Mouse (Mus musculus) CH12.LX (cell line): ENCODE measurements around the gene Slc38a9. TPM values are rescaled to one million over a fixed set of nuclear protein-coding genes. Genes with fewer than 3 reads are reported as not detected.

Experiments
- DNase-seq: peaks from one replicate; pipeline ENCODE4 v3.0.0-alpha.2; 2013; ENCODE audit errors: extremely low read depth
- H3K27ac ChIP-seq: 2 replicates; pipeline ENCODE4 v1.5.1; 2012; ENCODE audit warnings: low read depth, mild to moderate bottlenecking, control low read depth, moderate library complexity; ENCODE audit not compliant: insufficient read depth
- H3K27me3 ChIP-seq: replicated peaks from 2 replicates; pipeline ENCODE3; 2012; ENCODE audit warnings: inconsistent platforms
- H3K36me3 ChIP-seq, 2 experiments: replicated peaks in 1 of 2; 2 replicates each; pipeline versions ENCODE3 to v1.6.1; 2012; ENCODE audit warnings: inconsistent platforms in 1 of 2, low read length in 1 of 2, mild to moderate bottlenecking in 1 of 2, mixed read lengths in 1 of 2, moderate library complexity in 1 of 2; ENCODE audit not compliant: control insufficient read depth in 1 of 2, insufficient read depth in 1 of 2
- H3K4me1 ChIP-seq, 2 experiments: 2 replicates each; pipeline ENCODE4 v1.6.1; 2012; ENCODE audit warnings: inconsistent platforms in 1 of 2, moderate library complexity in 1 of 2; ENCODE audit not compliant: insufficient read depth in 2 of 2, control insufficient read depth in 1 of 2
- H3K4me2 ChIP-seq: 2 replicates; pipeline ENCODE4 v1.6.1; 2012; ENCODE audit warnings: low read depth, mild to moderate bottlenecking, control low read depth; ENCODE audit not compliant: poor library complexity, insufficient read depth, severe bottlenecking
- H3K4me3 ChIP-seq, 3 experiments: fragments of 150-350 bp in 1 of 3; sonication (generic) in 1 of 3; replicated peaks in 1 of 3; 2 replicates each; pipeline versions ENCODE3 to v1.5.1; 2011 to 2012; ENCODE audit warnings: low read depth in 2 of 3, low read length in 2 of 3, mild to moderate bottlenecking in 2 of 3, moderate library complexity in 2 of 3, control low read depth in 1 of 3, improper control_type of control experiment in 1 of 3, inconsistent platforms in 1 of 3, mixed read lengths in 1 of 3; ENCODE audit not compliant: poor library complexity in 1 of 3
- H3K79me2 ChIP-seq: replicated peaks from 2 replicates; pipeline ENCODE4 v1.6.1; 2012; ENCODE audit warnings: mild to moderate bottlenecking, moderate library complexity; ENCODE audit not compliant: control insufficient read depth, poor library complexity, insufficient read depth, severe bottlenecking; ENCODE audit errors: extremely low read depth
- H3K9ac ChIP-seq: 2 replicates; pipeline ENCODE4 v1.6.1; 2012; ENCODE audit warnings: low read depth, mild to moderate bottlenecking, control low read depth, moderate library complexity; ENCODE audit not compliant: insufficient read depth
- H3K9me3 ChIP-seq: replicated peaks from 2 replicates; pipeline ENCODE3; 2012; ENCODE audit warnings: low read length, inconsistent platforms, mixed read lengths
- CHD1 ChIP-seq: IDR thresholded peaks from 2 replicates; pipeline ENCODE4 v1.6.1; 2012; ENCODE audit warnings: low read depth, low read length, improper control_type of control experiment, inconsistent platforms
- CTCF ChIP-seq, 2 experiments: IDR thresholded peaks in 1 of 2; conservative IDR thresholded peaks in 1 of 2; 2 replicates each; pipeline ENCODE4 v1.5.1; 2011 to 2012; ENCODE audit warnings: low read depth in 2 of 2, low read length in 2 of 2, improper control_type of control experiment in 1 of 2, inconsistent platforms in 1 of 2, mild to moderate bottlenecking in 1 of 2, moderate library complexity in 1 of 2
- ELF1 ChIP-seq: IDR thresholded peaks from 2 replicates; pipeline ENCODE4 v1.6.1; 2014; ENCODE audit warnings: low read depth, mild to moderate bottlenecking, inconsistent platforms, low read length, improper control_type of control experiment
- HCFC1 ChIP-seq: IDR thresholded peaks from 2 replicates; pipeline ENCODE4 v1.6.1; 2012; ENCODE audit warnings: low read depth, mild to moderate bottlenecking, inconsistent platforms, low read length, improper control_type of control experiment
- MAFK ChIP-seq: IDR thresholded peaks from 2 replicates; pipeline ENCODE4 v1.6.1; 2011; ENCODE audit warnings: low read length, improper control_type of control experiment; ENCODE audit not compliant: insufficient replicate concordance
- MEF2A ChIP-seq: IDR thresholded peaks from 2 replicates; pipeline ENCODE4 v1.6.1; 2014; ENCODE audit warnings: low read depth, mild to moderate bottlenecking, inconsistent platforms, low read length, improper control_type of control experiment, borderline replicate concordance
- MXI1 ChIP-seq: IDR thresholded peaks from 2 replicates; pipeline ENCODE4 v1.6.1; 2011; ENCODE audit warnings: mild to moderate bottlenecking, low read depth, low read length, improper control_type of control experiment
- NELFE ChIP-seq: IDR thresholded peaks from 2 replicates; pipeline ENCODE4 v1.6.1; 2011; ENCODE audit warnings: low read depth, low read length, improper control_type of control experiment
- NRF1 ChIP-seq: IDR thresholded peaks from 2 replicates; pipeline ENCODE4 v1.6.1; 2014; ENCODE audit warnings: low read depth, mild to moderate bottlenecking, inconsistent platforms, low read length, improper control_type of control experiment, moderate library complexity
- PAX5 ChIP-seq: IDR thresholded peaks from 2 replicates; pipeline ENCODE4 v1.6.1; 2012; ENCODE audit warnings: low read length, inconsistent platforms, mixed read lengths
- POLR2AphosphoS2 ChIP-seq: IDR thresholded peaks from 2 replicates; pipeline ENCODE4 v1.6.1; 2011; ENCODE audit warnings: low read depth, low read length, improper control_type of control experiment
- RCOR1 ChIP-seq: conservative IDR thresholded peaks from 2 replicates; pipeline ENCODE4 v1.6.1; 2012; ENCODE audit warnings: low read depth, mild to moderate bottlenecking, inconsistent platforms, low read length, improper control_type of control experiment
- SIN3A ChIP-seq: IDR thresholded peaks from 2 replicates; pipeline ENCODE4 v1.6.1; 2012; ENCODE audit warnings: low read length, improper control_type of control experiment, inconsistent platforms
- SMC3 ChIP-seq: IDR thresholded peaks from 2 replicates; pipeline ENCODE4 v1.6.1; 2011; ENCODE audit warnings: low read depth, low read length, improper control_type of control experiment
- TBP ChIP-seq: conservative IDR thresholded peaks from 2 replicates; pipeline ENCODE4 v1.6.1; 2011; ENCODE audit warnings: low read depth, low read length, improper control_type of control experiment
- TCF12 ChIP-seq: IDR thresholded peaks from 2 replicates; pipeline ENCODE4 v1.6.1; 2014; ENCODE audit warnings: low read depth, mild to moderate bottlenecking, inconsistent platforms, low read length, improper control_type of control experiment
- ZKSCAN1 ChIP-seq: IDR thresholded peaks from 2 replicates; pipeline ENCODE4 v1.6.1; 2012; ENCODE audit warnings: low read depth, inconsistent platforms, low read length, improper control_type of control experiment, borderline replicate concordance
- ZMIZ1 ChIP-seq: IDR thresholded peaks from 2 replicates; pipeline ENCODE4 v1.6.1; 2012; ENCODE audit warnings: low read depth, mild to moderate bottlenecking, inconsistent platforms, low read length, improper control_type of control experiment
- ZNF384 ChIP-seq: IDR thresholded peaks from 2 replicates; pipeline ENCODE4 v1.6.1; 2012; ENCODE audit warnings: low read depth, low read length, improper control_type of control experiment, inconsistent platforms
- dilution Hi-C: fragments of 300-500 bp; cut with MboI; formaldehyde crosslinking; loops from 2 replicates; pipeline ENCODE4 v1.14.3; 2020; ENCODE audit warnings: low sequenced_read_pairs; ENCODE audit not compliant: extremely low pct_unique_long_range_greater_than_20kb, extremely low pct_ligation_motif_present
- in situ Hi-C: fragments of 300-500 bp; cut with MboI; formaldehyde crosslinking; loops from 3 replicates; pipeline ENCODE4 v1.14.3; 2019; ENCODE audit warnings: low sequenced_read_pairs, low pct_ligation_motif_present, low pct_unique_long_range_greater_than_20kb, mixed read lengths
- polyA plus RNA-seq: library from polyadenylated mRNA; unstranded; fragments of >175 nt; gene quantifications from 2 replicates; pipeline ENCODE4 v1.2.1, GENCODE M21; 2012; ENCODE audit warnings: low read depth; ENCODE audit not compliant: insufficient read length
- total RNA-seq, 2 experiments: library from RNA; depleted of rRNA; stranded (reverse); fragments of 300-350 nt in 1 of 2; fragments of >200 nt in 1 of 2; gene quantifications; 2 replicates each; pipeline ENCODE4 v1.2.3; 2012 to 2014

Gene Slc38a9
- total and polyA plus RNA-seq, 3 experiments = 7.8 to 10.4 (median 10.0) TPM

DNA sequence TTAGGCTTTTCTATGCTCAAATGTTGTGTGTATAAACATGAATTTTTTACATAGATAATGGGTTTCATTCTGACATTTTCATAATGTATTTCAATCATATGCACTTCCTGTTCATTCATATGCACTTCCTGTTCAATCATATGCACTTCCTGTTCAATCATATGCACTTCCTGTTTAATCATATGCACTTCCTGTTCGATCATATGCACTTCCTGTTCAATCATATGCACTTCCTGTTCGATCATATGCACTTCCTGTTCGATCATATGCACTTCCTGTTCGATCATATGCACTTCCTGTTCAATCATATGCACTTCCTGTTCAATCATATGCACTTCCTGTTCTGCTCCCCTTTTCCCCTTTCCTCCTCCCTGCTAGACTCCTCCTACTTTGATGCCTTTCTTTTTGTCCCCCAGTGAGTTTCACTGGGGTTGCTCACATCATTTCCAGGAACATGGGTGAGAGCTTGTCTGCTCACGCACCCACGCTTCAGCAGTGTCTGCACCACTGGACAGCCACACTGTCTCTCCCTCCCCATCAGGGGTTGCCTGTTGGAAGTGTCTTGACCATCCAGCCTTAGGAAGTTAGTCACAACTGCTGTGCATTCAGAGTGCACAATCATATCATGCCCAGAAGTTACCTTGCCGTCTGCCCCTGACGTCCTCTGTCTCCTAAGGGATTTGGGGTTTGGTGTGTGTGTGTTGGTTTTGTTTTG lies 35.1 kb downstream of the Slc38a9 start:
- dilution Hi-C loops = no loop called here
- Histone ChIP-seq H3K27me3 (no peaks in the 10 kb centered on the region), H3K4me1 (no peaks in the 10 kb centered on the region)

DNA sequence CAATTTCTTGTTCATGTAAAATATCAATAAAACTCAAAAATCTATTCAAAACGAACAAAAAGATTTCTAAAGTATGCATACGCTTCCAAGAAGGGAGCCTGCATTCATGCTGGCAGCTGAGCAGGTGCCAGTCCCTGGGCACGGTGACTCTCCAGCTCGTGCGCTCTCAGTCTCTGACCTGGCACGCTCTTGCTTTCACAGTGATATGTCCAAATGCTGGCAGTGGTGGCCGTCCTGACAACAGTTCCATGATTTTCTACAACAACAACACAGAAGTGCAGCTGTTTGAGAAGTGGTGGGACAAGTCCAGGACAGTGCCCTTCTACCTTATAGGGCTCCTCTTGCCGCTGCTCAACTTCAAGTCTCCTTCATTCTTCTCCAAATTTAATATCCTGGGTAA lies 40.7 kb downstream of the Slc38a9 start:
- Histone ChIP-seq H3K4me3 (no peak overlapping the region), H3K36me3 (peaks cover 4 to 45% of the 10 kb centered on the region in 2 experiments), H3K4me1 (no peaks in the 10 kb centered on the region), H3K27ac (no peak overlapping the region), H3K4me2 (no peak overlapping the region), H3K27me3 (no peaks in the 10 kb centered on the region), H3K9ac (no peak overlapping the region), H3K9me3 (no peaks in the 10 kb centered on the region), H3K79me2 (no peaks in the 10 kb centered on the region)
- dilution Hi-C loops = no loop called here
- TF ChIP-seq ZKSCAN1 (no peak), ZNF384 (no peak), ZMIZ1 (no peak), ELF1 (no peak), PAX5 (no peak), MAFK (no peak), SIN3A (no peak), NRF1 (no peak), TBP (no peak), CHD1 (no peak), SMC3 (no peak), RCOR1 (no peak), TCF12 (no peak), NELFE (no peak), MEF2A (no peak)
- no peak for DNase-seq
- in situ Hi-C loops = no loop called here

More for the DNA sequence above, 35.1 kb downstream of the Slc38a9 start:
- Histone ChIP-seq H3K79me2 (no peaks in the 10 kb centered on the region), H3K9me3 (peaks cover 4% of the 10 kb centered on the region), H3K4me3 (no peak overlapping the region), H3K4me2 (no peak overlapping the region), H3K36me3 (peaks cover 9 to 34% of the 10 kb centered on the region in 2 experiments), H3K9ac (no peak overlapping the region), H3K27ac (no peak overlapping the region)
- TF ChIP-seq MXI1 (no peak), CTCF (conservative IDR thresholded peaks at IDR 0.05 in 1 of 2, IDR thresholded peaks at IDR 0.05 in 1 of 2; ENCODE audit: low read depth in 2 of 2, low read length in 2 of 2) (no peak), HCFC1 (peak; percentile 44; the same call in 1 of the 2 replicates), ELF1 (peak; percentile 76), POLR2AphosphoS2 (no peak)
- no peak for DNase-seq
- in situ Hi-C loops = no loop called here
